Mouse (Mus musculus) brown adipose tissue, adult 24 weeks (tissue): ENCODE results near the gene Chil1. TPM values are rescaled to one million over a fixed set of nuclear protein-coding genes. Genes with fewer than 3 reads are reported as not detected.

ENCODE experiments used
- H3K27ac ChIP-seq: fragments of 200-500 bp; replicated peaks from 2 replicates; pipeline ENCODE4 v1.5.1; 2012; ENCODE audit warnings: low read depth, mild to moderate bottlenecking, low read length
- H3K4me1 ChIP-seq: fragments of 200-500 bp; 2 replicates; pipeline ENCODE4 v1.6.1; 2012; ENCODE audit warnings: low read length, mixed read lengths; ENCODE audit not compliant: control insufficient read depth, insufficient read depth, insufficient read length
- H3K4me3 ChIP-seq: fragments of 200-500 bp; 2 replicates; pipeline ENCODE4 v1.5.1; 2012; ENCODE audit warnings: low read depth, mild to moderate bottlenecking, low read length, moderate library complexity; ENCODE audit not compliant: insufficient read depth
- polyA plus RNA-seq: library from polyadenylated mRNA; stranded (reverse); fragments of >200 nt; gene quantifications from 2 replicates; pipeline ENCODE4 v1.2.4, GENCODE M21; 2012; ENCODE audit not compliant: missing spikeins, insufficient read depth, insufficient read length

Gene Chil1
- polyA plus RNA-seq, 1 experiment: not detected

DNA sequence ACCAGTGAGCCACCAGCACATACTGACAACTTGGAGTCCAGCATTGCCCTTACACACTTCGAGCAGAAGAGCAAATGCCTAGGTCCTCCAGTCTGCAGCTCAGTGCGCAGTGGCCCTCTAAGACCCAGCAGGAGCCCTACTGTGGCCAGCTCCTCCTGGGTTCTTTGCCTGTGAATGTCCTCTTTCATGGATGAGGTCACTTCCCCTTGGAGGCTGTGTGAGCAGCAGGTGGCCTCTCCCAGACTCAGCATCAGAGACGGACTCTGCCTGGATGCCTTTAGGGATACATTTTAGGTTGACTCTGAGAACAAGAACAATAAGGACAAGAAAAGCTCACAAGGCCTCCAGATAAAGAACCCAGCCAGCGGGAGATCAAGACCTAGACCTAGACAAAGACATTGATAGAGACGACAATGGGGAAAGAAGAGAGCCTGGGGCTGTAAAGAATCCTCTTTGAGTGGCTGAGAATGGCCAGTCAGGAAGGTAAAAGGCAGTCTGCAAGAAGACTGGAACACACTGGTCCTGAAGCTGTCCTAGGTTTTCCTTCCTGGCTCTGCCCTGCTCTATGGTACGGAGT is 28.3 kb downstream of the Chil1 start:
- Histone ChIP-seq H3K4me3 (no peak overlapping the region), H3K27ac (no peak overlapping the region), H3K4me1 (peaks cover 11% of the 10 kb centered on the region; the same call in 1 of the 2 replicates)

DNA sequence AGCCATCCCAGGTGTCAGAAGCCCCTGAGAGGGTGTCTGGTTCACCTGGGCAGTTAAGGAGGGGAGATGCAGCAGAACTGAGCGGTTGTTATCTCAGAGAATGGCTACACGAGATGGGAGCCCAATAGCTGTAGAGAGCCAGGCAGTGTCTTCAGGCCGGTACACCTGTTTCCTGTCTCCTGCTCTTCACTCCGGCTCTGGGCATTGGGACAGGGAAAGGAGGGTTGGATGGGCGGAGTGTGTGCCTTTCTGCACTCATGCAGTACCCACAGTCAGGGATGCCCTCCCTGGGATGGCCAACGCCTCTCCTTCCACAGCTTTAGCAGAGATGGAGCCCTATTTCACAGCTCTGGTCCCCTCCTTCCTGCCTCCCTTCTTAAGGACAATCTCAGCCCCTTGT is 29.1 kb downstream of the Chil1 start:
- no peak overlapping the region for H3K4me3 ChIP-seq
- peaks cover 11% of the 10 kb centered on the region; the same call in 1 of the 2 replicates for H3K4me1 ChIP-seq
- H3K27ac ChIP-seq: no peak overlapping the region

DNA sequence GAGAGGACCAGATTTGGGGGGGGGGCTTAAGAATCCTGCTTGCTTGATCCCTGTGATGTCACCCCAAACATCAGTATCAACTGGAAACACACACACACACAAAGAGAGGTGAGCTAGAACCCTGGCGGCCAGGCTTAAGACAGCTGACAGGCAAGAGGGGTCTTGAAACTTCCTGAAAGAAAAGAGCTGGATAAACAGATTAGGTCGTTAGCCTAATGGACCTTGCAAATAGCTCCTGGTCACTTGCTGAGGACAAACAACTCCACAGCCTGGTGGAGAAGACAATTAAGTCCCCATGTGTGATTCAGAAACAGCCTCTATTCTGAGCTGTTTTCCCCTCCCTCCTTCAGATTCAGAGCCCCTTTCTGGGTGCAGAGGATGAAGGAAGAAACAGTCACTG is 29.7 kb downstream of the Chil1 start:
- Histone ChIP-seq H3K4me3 (no peak overlapping the region), H3K4me1 (peaks cover 11% of the 10 kb centered on the region; the same call in 1 of the 2 replicates), H3K27ac (no peak overlapping the region)

DNA sequence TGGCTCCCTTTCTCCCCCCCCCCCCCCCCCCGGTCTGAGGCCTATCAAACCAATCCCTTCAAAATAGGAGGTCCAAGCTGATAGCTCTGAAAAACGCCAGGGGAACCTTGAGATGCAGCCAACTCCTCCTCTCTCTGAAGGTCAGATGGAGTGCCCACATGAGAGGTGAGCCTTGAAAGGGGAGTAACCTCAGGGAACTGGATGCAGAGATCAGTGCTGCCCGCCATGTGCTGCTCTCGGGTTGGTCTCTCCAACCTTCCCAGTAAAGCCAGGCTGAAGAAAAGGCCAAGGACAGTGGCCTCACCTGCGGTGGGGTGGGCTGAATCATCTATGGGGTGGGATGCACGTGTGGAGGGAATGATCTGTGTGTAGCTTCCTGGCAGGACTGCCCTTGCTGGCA is 30.4 kb downstream of the Chil1 start:
- Histone ChIP-seq H3K4me1 (peaks cover 11% of the 10 kb centered on the region; the same call in 1 of the 2 replicates), H3K4me3 (no peak overlapping the region), H3K27ac (no peak overlapping the region)

DNA sequence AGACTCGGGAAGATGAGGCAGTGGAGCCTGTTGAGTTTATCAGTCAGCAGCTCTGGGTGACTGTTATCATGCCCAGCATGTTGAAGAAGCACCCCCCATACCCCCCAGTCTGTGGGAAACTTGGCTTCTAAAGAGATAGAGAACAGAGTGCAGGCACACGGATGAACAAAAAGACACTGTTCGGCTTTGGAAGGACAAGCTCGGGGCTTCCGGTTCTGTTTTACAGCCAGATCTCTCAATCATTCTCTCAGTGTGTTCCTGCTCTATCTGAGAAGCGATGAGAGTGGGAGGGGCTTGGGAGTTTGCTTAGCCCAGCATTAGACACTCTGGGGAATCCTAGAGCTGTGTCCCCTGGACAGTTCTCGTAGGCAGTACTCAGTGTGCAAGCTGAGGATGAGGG is 31.4 kb downstream of the Chil1 start:
- Histone ChIP-seq H3K27ac (no peak overlapping the region), H3K4me3 (no peak overlapping the region), H3K4me1 (peaks cover 11% of the 10 kb centered on the region; the same call in 1 of the 2 replicates)

DNA sequence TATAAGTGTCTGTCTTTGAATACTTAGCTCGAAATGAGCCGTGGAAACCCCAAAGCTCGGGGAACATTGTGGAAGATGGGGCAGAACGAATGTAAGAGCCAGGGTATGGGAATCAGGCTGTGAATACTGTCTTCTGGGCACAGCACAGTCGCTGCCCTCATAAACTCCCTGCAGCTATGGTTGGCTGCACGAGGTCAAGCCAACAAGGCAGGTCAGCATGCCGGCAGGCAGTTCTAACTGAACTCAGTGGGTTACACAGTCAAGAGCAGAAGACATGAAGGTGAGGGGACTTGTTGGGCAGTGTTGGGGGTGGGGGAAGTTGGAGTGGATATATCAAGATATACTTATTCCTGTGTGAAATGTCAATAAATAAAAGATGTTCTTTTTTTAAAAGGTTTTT is 33.1 kb downstream of the Chil1 start:
- Histone ChIP-seq H3K4me3 (no peak overlapping the region), H3K4me1 (peaks cover 7% of the 10 kb centered on the region; the same call in 1 of the 2 replicates), H3K27ac (no peak overlapping the region)

DNA sequence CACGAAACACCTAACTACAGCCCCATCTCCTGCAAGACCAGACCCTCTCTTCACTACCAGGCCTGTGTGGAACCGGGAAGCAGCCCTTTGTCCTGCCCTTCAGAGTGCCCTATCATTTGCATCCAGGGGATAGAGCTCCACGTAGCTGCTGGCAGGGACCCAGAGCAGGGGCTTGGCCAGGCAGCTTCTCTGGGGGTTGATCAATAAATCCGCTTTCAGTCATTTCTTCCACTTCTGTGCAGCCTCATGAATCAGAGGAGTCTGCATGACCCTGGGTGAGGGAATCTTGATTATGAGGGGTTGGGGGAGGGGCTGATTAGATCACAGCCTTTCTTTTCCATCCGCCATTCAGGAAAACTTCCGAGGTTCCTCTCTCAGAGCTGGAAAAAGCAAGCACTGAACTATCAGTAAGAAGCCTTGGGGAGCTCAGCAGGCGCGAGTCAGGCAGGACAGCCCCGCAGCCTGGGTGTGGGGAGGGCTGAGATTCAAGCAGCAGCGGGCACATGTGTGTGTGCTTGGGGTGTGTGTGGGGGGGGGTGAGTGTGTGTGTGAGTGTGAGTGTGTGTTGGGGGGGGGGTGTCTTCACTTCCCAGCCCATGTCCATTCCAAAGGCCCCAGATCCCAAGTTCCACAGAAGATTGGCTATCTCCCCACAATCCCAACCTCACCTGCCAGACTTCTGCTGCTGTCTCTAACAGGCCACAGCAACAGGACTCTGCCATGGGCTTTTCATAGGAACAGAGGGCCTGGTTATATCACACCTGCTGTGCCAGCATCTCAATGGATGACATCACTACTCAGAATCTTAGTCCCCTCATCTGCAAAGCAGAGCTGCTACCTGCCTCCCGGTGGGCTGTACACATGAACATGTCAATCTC is 34.0 kb downstream of the Chil1 start:
- Histone ChIP-seq H3K4me1 (peaks cover 2% of the 10 kb centered on the region; the same call in 1 of the 2 replicates), H3K4me3 (no peak overlapping the region), H3K27ac (no peak overlapping the region)

DNA sequence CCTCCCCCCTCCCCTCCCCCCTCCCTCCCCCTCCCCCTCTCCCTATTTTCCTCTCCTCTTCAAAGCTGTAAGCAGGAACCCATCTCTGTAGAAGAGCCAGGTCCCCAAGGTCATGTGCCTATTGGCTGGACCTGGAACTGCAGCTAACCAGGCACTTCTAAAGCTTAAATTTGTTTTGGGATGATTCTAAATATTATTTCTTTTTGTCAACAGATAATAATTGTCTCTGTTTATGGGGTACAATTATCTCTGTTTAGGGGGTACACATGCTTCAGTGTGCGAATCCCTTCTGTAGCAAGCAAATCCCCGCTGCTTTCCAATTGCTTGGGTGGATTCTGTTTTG is 34.6 kb downstream of the Chil1 start:
- Histone ChIP-seq H3K4me1 (no peaks in the 10 kb centered on the region), H3K27ac (no peak overlapping the region), H3K4me3 (no peak overlapping the region)

DNA sequence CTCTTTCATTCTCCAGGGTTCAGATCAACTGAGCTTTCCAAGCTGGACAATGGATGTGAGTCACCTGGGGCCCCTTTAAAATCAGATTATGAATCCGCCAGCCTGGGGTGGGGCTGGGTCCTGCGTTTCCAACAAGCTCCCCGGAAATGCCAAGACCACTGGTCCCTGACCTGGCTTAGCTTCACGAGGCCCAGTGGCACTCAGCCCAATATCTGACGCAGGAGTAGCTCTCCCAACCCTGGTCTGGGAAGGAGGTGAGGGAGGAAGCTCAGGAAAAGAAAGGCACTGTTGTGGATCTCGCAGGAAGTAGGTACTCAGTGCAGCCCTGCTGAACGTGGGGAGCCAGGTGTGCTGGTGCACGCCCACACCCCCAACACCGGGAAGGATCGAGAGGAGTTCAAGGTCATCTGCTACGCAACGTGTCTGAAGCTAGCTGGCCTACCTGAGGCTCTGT is 35.1 kb downstream of the Chil1 start:
- H3K27ac ChIP-seq: no peak overlapping the region
- H3K4me1 ChIP-seq: no peaks in the 10 kb centered on the region
- no peak overlapping the region for H3K4me3 ChIP-seq

DNA sequence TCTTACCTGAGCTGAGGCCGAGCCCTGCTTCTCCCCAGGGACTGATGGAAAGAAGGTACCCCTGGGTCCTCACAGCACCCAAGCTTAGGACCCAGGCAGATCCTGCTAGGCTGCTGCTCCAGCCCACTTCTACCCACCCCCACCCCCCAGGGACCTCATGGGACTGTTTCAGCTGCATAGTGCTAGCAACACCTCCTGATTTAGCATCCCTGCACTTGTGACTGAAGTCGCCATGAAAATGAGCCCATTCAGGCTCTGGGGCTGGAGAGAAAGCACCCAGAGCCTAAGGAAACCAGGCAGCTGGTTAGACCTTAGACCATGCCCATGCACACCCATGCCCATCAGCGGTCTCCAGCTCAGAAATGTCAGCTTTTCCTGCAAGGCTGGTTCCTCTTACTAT is 36.0 kb downstream of the Chil1 start:
- no peak overlapping the region for H3K4me3 ChIP-seq
- peaks cover 9% of the 10 kb centered on the region for H3K4me1 ChIP-seq
- H3K27ac ChIP-seq: no peak overlapping the region

DNA sequence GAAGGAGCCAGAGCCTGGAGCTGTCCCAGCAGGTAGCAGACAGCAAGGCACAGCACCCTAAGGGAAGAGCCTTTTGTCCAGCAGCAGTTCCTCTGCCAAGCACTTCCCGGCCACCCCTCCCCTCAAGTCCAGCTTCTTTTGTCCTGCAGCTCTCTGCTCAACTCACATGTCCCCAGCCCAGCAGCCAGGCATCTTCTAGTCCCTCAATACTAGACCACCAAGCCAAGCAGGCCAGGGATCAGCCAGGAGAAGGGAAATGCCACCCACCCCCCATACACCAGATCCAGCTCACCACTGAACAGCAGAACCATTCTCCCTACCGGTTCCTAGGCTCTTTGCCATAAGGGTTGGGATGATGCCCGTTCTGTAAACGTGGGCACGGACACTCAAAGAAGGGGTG is 37.6 kb downstream of the Chil1 start:
- no peak overlapping the region for H3K27ac ChIP-seq
- peaks cover 9% of the 10 kb centered on the region for H3K4me1 ChIP-seq
- no peak overlapping the region for H3K4me3 ChIP-seq

DNA sequence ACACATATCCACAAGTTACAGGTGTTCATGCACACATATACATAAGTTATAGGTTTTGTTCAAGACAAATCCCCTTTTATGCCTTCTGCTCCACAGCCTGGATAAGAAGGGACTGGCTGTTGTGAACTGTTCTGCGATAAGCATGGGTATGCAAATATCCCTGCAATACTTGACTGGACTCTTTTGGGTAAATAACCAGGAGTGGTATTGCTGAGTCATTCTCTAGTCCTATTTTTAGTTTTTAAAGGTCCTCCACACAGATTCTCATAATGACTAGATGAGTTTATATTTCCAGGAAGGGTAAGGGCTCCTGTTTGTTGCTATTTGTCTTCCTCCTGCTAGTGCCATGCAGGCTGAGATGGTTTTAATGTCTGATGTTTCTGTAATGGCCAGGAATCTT is 39.2 kb downstream of the Chil1 start:
- Histone ChIP-seq H3K4me1 (peaks cover 9% of the 10 kb centered on the region), H3K4me3 (no peak overlapping the region), H3K27ac (0 out of 2 replicates have a peak overlapping the region, but pooled peaks have one; percentile 15)

DNA sequence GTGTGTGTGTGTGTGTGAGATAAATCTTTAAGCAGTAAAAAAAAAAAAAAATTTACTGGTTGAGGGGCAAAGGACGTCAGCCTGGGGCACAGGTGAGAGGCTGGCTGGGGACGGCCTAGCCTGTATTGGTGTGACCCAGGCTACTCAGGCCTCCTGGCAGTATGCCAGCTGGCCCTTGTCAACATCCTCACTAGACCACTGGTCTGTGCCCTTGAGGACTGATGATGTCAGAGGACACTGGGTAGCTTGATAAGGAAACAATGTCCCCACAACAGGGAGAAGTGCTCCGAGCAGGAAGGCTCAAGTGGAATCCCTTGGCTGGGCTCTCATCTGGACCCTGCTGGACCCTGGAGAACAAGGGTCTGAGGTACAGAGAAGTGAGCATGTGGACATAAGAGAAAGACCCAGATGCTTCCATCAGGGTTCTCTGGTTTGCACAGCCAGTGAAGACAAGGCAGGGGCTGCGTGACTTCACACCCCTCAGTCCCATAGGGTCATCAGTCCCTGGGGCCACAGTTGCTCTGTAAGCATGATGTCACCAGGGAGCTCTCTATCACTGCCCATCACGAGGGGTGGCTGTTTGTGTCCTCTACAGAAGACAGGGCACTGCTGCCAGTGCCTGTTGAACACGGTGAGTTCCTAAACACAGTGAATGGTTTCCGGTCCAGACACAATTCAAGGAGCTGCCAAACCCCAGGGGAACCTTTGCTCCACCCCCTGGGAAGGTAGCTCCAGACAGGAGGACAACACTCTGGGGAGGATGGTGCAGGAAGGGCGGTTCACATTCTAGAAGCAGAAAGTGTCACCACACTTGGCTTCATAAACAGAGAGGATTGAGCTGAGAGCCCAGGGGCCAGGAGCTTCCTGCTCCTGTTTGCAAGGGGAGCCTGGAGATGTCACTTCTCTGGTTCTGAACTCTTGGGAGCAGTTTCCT is 40.4 kb downstream of the Chil1 start:
- peaks cover 9% of the 10 kb centered on the region for H3K4me1 ChIP-seq
- no peak overlapping the region for H3K4me3 ChIP-seq
- peak overlapping the region; percentile 9; the same call in 1 of the 2 replicates for H3K27ac ChIP-seq

DNA sequence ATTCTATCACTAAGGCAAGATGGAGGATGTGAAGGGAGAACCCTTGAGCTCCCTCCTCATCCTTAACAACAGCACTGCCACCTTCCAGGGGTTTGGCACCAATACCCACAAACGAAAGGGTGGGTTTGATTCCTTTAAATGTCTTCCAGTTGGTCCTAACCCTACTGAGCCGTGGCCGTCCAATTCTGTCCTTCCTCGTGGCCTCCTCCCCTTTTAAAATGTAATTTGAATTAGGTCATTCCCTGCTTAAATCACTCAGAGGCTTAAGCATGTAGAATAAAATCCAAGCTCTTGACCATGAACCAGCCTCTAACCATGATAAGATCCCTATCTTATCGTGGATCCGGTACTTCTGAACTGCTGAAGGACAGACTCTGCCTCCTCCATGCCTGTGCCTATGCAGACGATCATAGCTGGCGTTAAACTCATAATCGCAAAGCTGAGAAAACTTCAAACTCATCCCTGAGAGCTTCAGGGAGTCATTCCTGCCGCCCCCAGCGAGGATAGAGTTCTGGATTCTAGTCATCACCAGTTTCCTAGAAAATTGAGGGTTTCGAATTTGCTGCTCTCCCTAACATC is 42.8 kb downstream of the Chil1 start:
- H3K4me1 ChIP-seq: peaks cover 15% of the 10 kb centered on the region
- H3K27ac ChIP-seq: no peak overlapping the region
- no peak overlapping the region for H3K4me3 ChIP-seq

DNA sequence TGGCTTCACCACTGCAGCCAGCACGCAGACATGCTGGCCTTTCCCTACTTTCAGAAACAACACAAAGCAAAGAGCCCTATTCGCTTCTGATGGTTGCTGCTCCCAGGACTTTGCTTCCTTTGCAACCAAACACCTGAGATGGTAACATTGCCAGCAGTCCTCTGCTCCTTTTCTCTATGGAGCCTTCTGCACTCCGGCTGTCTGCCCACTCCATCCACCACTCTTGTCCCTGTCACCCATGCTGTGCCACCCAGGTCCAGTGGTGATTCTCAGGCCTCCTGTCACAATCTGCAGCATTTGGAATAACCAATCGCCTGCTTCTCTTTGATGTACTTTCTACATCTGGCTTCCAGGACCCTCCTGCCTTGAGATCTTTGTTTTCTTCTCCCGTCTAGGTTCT is 43.4 kb downstream of the Chil1 start:
- Histone ChIP-seq H3K27ac (no peak overlapping the region), H3K4me1 (peaks cover 17% of the 10 kb centered on the region), H3K4me3 (no peak overlapping the region)
